Mouse (Mus musculus): ENCODE measurements around the gene Rundc1.
"Not testable (repeated sequence)": the region's sequence is repeated elsewhere in the genome, so short reads cannot be mapped to it uniquely, and the experiment has no call there.

The Rundc1 gene

DNA sequence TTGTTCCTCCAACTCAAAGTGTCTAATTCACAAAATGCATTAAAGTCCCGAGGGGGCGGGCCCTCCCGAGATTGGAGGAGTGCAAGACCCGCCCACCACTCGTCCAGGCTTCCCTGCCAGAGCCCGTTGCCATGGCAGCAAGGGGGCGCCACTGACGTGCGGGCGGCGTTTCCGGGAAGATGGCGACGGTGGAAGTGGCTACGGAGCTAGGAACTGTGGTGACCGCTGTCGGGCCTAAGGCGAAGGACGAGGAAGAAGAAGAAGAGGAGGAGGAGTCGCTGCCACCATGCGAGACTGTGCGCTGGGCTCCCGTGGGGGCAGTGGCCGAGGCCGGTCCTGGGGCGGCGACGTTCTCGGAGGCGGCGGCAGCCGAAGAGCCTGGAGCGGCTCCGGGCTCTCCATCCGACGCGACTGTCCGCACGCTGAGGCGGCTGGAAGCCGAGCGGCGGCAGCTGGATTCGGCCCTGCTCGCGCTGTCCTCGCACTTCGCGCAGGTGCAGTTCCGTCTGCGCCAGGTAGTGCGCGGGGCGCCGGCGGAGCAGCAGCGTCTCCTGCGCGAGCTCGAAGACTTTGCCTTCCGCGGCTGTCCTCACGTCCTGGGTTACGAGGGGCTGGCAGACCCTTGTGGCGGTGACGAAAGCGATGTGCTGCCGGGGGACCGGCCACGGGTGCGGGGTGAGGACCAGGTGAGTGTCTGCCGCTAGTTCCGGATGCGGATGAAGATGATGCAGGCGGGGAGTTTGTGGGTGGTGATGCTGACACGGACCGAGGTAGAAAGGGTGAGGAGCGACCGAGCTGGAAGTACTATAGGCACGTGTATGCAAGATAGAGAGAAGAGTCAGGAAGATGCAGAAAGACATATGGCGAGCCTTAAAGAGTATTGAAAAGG, at the start of gene Rundc1, which contains the start of gene Ptges3l:
TSS of gene Rundc1 (plus strand) at position 161 of the 889 bp plus-strand sequence.
TSS of gene Ptges3l (minus strand) at position 409 of the 889 bp plus-strand sequence.
- DNase-seq (ENCODE audit: low spot score): peak; percentile 98

DNA sequence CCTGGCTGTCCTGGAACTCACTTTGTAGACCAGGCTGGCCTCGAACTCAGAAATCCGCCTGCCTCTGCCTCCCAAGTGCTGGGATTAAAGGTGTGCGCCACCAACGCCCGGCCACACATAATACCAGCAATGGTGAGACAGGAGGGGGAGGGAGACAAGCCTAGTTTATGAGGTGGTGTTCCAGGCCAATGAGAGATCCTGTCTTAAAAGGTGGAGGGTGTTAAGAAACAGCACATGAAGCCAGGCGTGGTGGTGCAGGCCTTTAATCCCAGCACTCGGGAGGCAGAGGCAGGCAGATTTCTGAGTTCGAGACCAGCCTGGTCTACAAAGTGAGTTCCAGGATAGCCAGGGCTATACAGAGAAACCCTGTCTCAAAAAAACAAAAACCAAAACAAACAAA, 46.7 kb upstream of the Rundc1 start:
- not testable (repeated sequence) for DNase-seq (ENCODE audit: low spot score)

DNA sequence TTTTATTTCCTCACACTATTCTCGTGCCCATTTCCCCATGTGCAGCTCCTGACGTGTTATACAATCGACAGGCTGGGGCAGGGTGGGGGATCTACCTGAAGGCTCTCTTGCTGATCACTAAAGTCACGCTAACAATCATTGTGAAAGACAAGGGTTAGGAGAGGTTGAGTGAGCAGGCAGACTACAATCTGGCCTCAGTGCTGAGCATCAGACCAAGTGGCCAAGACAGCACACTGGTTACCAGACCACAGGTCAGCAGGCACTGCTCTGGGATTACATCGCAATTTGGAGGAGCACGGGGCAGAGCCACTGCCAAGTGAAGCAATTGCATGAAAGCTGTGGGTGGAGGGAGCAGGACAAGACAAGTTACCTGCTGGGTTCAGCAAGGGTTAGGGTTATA, 46.0 kb upstream of the Rundc1 start:
- no peak for DNase-seq (ENCODE audit: low spot score)

DNA sequence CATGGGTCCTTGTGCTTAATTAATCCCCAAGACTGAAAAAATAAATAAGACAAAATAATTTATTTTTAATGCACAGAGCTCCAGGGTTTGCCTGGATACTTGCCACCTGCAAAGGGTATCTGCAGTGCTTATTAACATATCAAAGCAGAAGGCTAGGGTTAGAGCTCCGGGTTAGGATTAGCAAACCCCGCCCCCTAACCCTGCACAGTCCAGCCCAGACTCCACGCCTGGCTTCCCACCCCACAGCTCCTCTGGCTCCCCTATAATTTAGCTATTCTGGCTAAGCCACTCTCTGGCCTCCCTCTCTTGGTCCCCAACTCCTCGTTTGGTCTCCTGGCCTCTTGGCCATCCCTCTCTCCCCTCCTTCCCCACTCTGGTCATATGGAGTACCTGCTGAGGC, 43.1 kb upstream of the Rundc1 start:
- no peak for DNase-seq (ENCODE audit: low spot score)

DNA sequence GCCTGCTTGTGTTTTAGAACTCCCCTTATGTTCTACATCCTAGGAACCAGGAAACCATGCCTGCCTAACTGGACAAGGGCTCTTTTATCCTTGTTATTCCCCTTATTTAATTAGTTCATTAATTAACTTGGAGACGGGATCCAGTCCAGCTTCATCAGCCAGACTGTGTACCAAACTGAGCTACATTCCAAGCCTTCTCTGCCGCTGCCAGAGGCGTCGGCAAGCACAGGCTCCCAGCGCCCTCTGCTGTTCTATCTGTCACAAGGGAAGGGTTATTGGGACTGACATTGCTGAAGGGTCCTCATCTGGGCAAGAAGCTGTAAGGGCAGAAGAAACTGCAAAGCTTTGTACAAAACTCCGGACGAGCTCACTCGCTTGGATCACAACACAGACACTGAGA, 29.8 kb upstream of the Rundc1 start:
- peak; percentile 54 for DNase-seq (ENCODE audit: low spot score)

DNA sequence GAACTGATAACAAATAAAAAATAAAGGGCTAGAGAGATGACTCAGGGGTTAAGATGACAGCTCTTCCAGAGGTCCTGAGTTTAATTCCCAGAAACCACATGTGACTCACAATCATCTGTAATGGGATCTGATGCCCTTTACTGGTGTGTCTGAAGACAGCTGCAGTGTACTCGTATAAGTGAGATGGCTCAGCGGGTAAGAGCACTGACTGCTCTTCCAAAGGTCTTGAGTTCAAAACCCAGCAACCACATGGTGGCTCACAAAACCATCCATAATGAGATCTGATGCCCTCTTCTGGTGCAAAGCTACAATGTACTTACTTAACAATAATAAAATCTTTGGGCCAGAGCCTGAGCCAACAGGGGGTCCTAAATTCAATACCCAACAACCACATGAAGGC, 9.6 kb upstream of the Rundc1 start:
- no peak for DNase-seq (ENCODE audit: low spot score)

DNA sequence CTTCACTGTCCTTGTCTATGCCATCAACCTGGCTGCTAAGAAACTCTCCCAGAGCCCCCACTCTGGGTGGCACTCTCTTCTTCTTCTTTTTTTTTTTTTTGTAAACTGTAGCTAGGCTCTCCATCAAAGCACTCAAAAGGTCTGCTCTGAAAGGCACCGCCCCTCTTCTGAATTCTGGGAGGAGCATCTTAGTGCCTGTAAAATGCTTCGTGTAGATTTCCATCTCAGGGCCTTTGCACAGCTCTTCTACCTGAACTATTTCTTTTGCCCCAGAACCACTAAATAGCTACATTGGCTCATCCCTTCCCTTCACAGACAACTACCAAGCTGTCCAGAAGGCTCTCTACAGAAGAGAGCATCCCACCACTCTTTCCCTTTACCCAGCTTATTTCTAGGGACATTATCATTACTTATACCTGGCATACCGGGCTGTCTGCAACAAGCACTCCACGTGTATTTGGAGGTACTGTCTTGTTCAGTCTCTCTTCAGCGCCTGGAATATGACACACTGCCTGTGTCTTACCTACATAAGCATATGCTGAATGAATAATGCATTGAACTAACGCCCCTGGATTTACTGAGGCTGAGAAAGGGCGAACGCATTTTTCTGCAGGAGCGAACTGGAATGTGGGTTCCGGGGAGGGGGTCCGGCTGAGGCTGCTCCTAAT, 8.3 kb upstream of the Rundc1 start:
- DNase-seq (ENCODE audit: low spot score): peak; percentile 13

DNA sequence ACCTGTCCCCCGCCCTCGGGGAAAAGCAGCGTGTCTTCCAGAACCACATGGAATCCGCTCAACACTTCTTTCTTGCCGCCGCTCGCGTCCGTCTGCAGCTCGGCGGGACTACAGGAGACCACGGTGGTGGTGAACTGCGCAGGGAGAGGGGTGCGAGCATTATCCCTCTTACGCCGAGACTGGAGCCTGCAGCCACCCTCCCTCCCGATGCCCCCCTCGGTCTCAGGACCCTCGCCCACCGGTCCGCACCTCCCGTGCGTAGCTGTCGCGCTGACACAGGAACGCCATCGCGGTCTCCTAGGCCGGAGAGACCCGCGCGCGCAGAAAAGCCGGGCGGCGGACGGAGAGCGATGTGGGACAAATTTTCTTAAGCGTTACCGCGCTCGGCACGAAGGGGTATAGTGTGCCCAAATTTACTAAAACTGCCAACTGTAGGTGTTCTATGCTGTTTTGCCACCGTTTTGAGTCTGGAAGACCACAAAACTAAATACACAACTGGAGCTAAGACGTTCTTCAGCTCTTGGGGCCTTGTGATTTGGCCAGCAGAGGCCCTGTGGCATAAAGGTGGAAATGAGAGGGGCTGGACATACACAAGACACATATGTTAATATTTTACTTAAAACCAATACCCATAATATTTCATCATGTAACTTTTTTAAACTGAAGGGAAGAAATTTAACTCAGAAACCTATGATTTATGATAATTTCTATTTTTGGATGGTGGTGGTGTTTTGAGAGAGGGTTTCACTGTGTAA, 7.6 kb upstream of the Rundc1 start, which contains the start of gene Aarsd1:
TSS of gene Aarsd1 (minus strand) at position 515 of the 755 bp plus-strand sequence.
- peak; percentile 84 for DNase-seq (ENCODE audit: low spot score)

DNA sequence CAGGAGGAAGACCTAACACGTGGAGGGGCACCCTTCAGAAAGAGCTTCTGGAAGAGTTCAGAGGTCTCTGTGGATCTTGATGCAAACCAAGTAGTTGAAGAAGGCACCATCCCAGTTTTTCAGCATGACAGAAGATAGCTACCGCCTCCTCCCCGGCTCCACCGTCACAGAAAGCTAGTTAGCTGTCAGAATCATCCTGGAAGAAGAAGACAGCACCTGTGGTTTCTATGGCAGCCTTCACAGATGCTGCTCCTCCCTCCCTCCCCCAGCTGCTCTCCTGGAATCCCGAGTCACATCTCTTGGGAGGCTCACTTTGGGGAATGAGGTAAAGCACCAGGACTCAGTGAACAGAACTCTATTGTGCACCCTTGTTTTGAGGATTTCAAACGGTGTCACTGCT, 5.9 kb upstream of the Rundc1 start:
- no peak for DNase-seq (ENCODE audit: low spot score)

DNA sequence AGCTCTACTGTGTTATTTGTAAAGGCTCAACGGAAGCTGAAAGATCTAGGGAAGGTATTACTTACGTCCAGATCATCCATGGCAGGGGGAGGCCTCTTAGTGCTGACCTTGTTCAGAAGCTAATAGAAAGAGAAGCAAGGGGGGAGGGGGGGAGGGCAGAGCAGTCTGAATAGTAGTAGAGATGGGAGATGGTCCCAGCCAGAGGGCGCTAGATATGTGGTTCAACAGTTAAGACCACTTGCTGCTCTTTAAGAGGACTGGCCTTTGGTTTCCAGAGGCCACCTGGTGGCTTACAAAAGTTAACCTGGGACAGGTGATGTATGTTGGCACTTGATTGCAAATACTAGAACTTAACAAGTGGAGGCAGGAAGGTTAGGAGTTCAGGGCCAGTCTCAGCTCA, 5.3 kb upstream of the Rundc1 start:
- DNase-seq (ENCODE audit: low spot score): no peak

DNA sequence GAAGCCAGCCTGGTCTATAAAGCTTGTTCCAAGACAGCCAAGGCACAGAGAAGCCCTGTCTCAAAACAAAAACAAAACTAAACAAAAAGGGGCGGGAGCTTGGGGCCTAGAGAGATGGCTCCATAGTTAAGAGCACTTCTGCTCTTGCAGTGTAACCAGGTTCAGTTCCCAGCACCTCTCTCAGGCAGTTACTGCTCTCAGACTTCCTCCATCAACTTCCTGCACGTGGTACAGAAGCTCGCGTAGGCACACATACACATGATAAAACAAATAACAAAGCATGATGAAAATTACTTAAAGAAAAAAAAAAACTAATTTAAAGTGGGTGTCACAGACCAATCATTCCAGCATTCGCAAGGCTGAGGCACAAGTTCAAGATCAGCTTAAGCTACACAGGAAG, 4.7 kb upstream of the Rundc1 start:
- DNase-seq (ENCODE audit: low spot score): no peak

DNA sequence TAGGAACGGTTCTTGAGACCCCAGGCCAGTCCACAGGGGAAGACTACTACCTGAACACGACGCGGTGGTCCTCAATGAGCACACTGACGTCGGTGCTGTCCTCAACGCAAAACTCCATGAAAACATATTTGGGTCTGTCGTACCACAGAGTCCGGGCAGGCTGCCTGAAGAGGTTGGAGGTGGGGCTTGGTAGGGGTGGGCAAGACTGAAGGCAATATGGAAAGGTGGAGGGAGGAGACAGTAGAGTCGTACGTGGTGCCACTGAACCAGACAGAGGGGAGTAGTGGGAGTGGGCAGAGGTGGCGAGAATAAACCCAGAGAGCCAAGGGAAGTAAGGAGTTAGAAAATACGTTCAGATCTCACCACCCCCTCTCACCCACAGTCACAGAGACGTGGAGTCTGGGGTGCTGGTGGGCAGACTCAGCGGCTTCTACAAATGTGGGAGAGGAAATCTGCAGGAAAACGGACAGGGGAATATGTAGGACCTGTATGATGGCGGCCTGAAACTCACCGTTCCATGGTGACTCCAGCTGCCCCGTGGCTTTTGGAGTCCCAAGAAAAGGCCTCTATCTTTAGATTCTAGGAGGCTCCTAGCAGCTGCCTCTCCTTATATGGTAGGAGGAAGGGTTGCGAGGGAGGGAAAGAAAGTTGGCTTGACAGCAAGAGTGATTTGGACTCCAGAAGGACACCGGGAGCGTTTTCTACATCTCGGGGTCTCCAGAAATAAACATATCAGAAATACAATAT, 607 bp upstream of the Rundc1 start, which contains the start of gene Gm27029:
TSS of gene Gm27029 (minus strand) at position 692 of the 747 bp plus-strand sequence.
- no peak for DNase-seq (ENCODE audit: low spot score)

DNA sequence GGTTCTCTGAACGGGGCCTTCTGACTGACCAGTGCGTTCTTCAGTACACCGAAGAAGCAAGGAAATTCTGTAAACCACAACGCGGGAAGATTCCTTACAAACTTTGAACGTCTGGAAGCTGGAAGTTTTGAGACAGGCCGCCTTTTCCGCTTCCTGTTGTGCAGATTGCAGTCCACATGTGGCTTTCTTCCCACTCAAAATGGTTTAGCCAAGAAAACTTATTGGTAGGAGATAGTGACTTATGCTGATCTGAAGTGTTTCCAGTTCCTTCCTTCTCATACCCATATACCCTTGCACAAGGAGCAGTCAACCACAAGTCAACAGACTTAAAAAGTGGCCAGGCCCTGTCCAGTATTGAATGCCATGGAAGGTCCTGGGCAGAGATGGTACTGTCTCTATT, 1.3 kb downstream of the Rundc1 start:
- no peak for DNase-seq (ENCODE audit: low spot score)

DNA sequence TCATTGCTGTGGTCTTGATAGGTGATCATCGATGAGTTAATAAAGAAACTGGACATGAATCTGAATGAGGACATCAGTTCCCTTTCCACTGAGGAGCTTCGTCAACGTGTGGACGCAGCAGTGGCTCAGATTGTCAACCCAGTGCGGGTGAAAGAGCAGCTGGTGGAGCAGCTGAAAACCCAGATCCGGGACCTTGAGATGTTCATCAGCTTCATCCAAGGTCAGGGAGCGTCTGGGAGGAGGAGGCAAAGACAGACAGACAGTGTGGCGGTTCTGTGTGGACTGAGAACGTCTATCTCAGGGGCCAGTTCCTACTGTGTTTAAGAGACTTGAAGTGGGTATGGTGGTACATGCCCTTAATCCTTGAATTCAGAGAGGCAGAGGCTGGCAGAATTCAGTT, 6.4 kb downstream of the Rundc1 start:
- DNase-seq (ENCODE audit: low spot score): no peak

DNA sequence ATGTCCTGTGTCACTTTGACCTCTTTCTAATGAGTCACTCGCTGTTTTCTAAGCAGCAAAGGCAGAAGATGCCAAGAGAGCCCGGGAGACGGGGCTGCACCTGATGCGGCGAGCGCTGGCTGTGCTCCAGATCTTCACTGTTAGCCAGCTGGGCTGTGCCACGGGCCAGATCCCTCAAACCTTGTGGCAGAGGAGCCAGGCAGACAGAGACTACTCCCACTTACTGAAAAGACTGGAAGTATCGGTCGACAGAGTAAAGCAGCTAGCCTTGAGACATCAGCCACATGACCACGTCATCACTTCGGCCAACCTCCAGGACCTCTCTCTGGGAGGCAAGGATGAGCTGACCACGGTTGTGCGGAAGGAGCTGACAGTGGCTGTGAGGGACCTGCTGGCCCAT, 8.5 kb downstream of the Rundc1 start:
- no peak for DNase-seq (ENCODE audit: low spot score)

DNA sequence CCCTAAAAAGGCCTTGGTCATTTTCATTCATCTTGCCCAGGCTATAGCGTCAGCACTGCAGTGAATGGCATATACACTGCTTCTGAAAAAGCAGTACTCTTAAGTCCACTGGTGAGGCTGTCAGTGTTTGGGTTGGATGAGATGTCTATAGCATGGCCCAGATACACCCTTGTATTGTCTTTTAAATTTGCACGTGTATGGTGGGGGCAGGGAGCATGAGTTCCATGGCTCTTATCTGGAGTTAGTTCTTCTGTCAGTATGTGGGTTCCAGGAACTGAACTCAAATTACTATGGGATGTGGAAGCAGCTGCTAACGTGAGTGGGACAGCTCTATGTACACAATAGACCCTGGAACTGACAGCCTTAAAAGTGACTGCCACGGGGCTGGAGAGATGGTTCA, 10.9 kb downstream of the Rundc1 start:
- no peak for DNase-seq (ENCODE audit: low spot score)

DNA sequence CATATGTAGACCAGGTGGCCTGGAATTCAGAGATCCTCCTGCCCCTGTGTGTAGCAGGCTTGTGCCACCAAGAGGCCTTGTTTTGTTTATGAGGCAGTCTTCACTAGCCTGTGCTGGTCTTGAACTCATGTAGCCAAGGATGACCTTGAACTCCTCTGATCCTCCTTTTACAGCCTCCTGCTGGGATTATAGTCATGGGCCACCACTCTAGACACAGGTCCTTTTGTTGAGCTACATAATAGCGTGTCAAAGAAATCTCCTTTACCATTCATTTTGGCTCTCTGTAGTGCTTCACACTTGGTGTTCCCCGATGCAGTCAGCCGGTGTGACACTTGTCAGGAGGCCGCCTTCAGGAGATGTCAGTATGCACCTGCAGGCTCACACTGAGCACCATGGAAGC, 12.0 kb downstream of the Rundc1 start:
- no peak for DNase-seq (ENCODE audit: low spot score)

DNA sequence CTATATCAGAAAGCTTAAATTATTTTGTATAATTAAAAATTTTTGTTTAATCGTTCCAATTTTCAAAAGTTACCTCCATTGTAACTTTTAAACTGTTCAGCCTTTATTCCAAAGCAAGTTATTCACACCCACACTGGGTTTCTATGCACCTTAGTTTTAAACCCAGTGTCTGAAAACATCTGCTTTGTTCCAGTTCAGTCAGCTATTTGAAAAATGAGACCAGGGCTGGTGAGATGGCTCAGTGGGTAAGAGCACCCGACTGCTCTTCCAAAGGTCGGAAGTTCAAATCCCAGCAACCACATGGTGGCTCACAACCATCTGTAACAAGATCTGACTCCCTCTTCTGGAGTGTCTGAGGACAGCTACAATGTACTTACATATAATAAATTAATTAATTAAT, 13.1 kb downstream of the Rundc1 start:
- DNase-seq (ENCODE audit: low spot score): not testable (repeated sequence)

DNA sequence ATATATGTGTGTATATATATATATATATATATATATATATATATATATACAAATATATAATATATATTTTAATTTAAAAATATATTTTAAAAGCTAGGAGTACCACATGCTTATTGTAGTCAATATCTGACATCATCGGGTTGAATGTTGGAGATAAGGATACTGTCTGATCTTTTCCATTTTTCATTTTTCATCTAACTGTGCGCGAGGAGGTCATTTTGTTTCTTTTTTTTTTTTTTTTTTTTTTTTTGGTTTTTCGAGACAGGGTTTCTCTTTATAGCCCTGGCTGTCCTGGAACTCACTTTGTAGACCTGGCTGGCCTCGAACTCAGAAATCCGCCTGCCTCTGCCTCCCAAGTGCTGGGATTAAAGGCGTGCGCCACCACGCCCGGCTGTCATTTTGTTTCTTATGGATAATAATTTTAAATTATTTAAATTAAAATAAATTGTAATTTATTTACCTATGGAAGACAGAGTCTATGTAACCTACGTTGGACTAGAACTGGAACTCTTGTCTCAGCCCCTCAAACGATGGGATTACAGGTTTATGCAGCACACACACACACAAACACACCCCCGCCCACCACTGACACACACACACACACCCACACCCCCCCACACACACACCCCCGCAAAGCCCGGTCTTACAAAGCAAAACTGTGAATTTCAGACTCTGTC, 16.7 kb downstream of the Rundc1 start:
- not testable (repeated sequence) for DNase-seq (ENCODE audit: low spot score)

DNA sequence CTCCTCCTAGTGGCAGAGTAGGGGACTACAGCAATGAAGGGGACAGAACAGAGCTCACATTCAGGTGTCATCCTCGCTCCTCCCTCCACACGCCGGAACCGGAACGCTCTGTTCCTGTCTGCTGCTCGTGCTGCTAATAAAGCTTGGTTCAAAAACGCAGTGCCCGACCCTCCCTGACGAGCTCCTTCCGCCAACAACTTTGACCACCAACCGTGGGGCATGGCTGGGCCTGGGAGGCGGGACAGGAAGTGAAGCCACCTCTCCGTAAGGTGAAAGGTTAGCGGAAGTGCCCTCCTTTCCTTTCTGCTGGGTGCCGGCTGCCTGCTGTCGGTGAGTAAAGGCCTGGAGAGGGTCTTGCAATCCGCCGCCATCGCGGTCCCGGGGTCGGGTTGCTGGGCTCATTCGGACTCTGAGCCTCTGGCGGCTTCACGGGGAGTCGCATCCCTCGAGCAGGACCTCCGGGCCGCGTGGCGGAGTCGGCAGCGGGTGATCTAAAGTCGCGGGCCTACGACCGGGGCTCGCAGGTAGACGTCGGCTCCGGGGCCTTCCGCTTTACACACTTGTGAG, 17.3 kb downstream of the Rundc1 start, which contains the start of gene Rpl27:
TSS of gene Rpl27 (plus strand) at position 172 of the 567 bp plus-strand sequence.
- DNase-seq (ENCODE audit: low spot score): peak; percentile 99

DNA sequence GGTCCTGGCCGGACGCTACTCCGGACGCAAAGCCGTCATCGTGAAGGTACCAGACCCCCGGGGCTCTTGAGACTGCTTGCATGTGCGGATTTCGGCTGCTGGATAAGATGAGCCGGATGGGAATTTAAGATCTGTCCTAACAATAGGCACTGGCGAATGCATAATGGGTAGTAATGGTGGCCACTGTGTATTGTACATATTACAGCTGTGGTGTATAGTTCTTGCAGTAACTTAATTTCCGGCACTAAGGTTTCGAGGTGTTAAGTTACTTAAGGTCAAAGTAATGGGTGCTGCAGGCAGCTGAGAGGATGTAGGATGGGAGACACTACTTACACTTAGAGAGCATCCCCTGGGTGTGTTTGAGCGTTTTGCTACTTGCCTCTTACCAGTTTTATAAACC, 17.9 kb downstream of the Rundc1 start:
- DNase-seq (ENCODE audit: low spot score): no peak
